Mouse (Mus musculus) bone marrow macrophage, adult 2 months (primary cell): ENCODE measurements around the gene Fam71f1.

Experiments
- CTCF ChIP-seq: IDR thresholded peaks from 2 replicates; pipeline ENCODE4 v1.5.1; 2012; ENCODE audit warnings: low read depth, mild to moderate bottlenecking, low read length, moderate library complexity
- POLR2A ChIP-seq: IDR thresholded peaks from 2 replicates; pipeline ENCODE4 v1.6.1; 2012; ENCODE audit warnings: mild to moderate bottlenecking, low read depth, low read length, borderline replicate concordance

DNA sequence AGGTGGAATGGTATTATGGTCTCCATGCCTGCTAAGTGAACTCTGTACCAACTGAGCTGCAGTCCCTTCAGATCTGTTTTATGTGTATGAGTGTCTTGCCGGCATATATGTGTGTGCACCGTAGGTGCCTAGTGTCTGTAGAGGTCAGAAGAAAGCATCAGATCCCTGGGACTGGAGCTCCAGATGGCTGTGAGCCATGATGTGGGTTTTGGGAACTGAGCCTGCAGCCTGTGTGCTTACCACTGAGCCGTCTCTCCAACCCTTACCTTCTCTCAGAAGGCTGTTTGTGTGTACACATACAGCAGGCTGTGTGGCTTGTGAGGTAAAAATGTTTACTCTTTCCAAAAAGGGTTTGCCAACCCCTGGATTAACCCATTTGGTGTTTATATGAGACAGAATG lies 40.4 kb downstream of the Fam71f1 start:
- TF ChIP-seq CTCF (no peak), POLR2A (no peak)
